Mouse (Mus musculus) brain, embryonic 14.5 days (tissue): ENCODE results near the gene Ston2.

Experiments
- CTCF ChIP-seq: fragments of 200-500 bp; IDR thresholded peaks from 2 replicates; pipeline ENCODE4 v1.5.1; 2012; ENCODE audit warnings: inconsistent platforms, mild to moderate bottlenecking, moderate library complexity, borderline replicate concordance; ENCODE audit not compliant: insufficient read depth, insufficient read length; ENCODE audit errors: extremely low read depth
- POLR2A ChIP-seq: fragments of 200-500 bp; IDR thresholded peaks from 2 replicates; pipeline ENCODE4 v1.6.1; 2012; ENCODE audit warnings: mild to moderate bottlenecking, inconsistent platforms, borderline replicate concordance; ENCODE audit not compliant: poor library complexity, insufficient read depth, insufficient read length, severe bottlenecking; ENCODE audit errors: extremely low read depth

DNA sequence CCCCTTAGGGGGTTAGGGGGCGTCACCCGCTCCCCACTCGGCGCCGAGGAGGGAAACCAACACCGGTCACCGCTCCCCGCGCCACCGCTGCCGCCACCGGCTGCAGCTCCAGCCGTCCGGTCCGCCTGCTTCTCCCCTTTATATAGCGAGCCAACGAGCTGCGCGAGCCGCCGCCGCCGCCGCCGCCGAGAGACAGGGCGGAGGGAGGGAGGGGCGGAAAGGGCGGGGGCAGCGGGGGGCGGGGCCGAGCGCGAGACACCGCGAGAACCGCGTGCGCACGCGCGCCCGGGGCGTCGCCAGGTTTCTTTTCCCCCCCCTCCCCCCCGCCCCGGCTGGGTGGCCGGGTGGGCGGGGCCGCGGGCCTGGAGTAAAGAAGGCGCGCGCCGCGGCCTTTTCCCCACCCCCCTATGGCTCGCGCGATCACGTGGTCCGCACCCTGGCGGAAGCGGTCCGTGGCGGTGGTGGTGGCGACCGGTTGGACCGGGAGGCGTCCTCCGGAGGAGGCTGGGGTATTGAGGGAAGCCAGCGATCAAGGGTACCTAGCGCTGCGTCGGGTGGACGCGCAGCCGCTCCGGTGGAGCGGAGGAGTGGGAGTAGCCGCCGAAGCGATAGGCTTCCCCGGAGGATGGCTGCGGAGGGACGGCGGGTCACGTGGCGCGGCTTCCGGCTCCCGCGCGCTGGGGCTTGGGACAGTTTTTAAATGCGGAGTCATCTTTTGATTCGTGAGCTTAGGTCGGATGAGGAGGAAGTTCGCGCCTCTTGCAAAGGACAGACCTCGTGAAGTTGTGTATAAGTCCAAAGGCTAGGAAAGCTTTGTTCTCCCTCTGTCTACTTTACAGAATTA is 198.1 kb downstream of the Ston2 start, which contains the start of gene Gtf2a1:
- TF ChIP-seq CTCF (no peak), POLR2A (peak; percentile 100)
